8 mouse cellular contexts compared by ENCODE assay signal in the genomic region with DNA sequence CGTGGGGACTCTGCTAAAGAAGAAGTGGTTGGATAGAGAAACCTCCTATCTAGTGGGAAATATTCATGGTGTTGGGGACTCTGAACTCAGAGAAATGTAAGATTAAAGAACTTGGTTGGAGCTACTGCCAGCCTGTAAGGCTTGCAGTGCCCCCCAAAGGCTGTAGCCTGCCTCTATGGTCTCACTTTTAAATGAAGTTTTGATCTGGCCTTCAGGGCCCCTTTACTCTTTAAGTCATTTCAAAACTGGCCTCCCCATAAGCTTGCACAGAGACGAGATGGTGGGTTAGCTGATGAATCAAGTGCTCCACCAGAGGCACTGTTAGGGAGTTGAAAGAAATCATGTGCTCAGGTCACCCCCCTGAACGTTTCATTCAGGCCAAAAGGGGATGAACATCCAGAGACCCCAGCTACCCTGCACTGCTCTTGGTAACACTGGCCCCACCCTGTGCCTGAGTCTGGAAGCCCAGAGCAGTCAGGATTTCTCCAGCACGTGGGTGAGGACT. TPM values are rescaled to one million over a fixed set of nuclear protein-coding genes. Genes with fewer than 3 reads are reported as not detected.
DNase-seq lines count a peak whose midpoint lies in the region; ATAC-seq and TF ChIP-seq lines count a peak whose summit lies in the region.

No protein-coding gene starts in this region.

- H3K4me2 ChIP-seq in embryonic facial prominence, embryonic 13.5 days, result peak overlapping the region; percentile 81

- peaks cover 12% of the 10 kb centered on the region for H3K27me3 ChIP-seq in embryonic facial prominence, embryonic 13.5 days

- intact Hi-C loops in gastrocnemius, adult 2 months (cut with DNase I), result no loop called here

- no peaks in the 10 kb centered on the region for H3K36me3 ChIP-seq in embryonic facial prominence, embryonic 13.5 days

- no peak for TF ChIP-seq CTCF in gastrocnemius, adult 2 months (IDR thresholded peaks at IDR 0.05)

- no peak for DNase-seq in gastrocnemius, adult 2 months
- DNase-seq in gastrocnemius, adult 18-20 months (ENCODE audit: low spot score), result no peak
- DNase-seq in 416B (ENCODE audit: low read depth), result peak; percentile 88
- DNase-seq in layer of hippocampus, adult 8-10 months (ENCODE audit: low spot score in 2 of 2), result peak; percentile 6 to 9
- DNase-seq in neural tube, embryonic 10.5 days (ENCODE audit: extremely low spot score, low spot score), result peak; percentile 19
- no peak for DNase-seq in adrenal gland, postnatal 14 days
- no peak for DNase-seq in kidney, postnatal 25 days

- H3K27ac ChIP-seq in gastrocnemius, adult 2 months, result peak overlapping the region; percentile 6; the same call in 1 of the 2 replicates
- H3K27ac ChIP-seq in embryonic facial prominence, embryonic 13.5 days, result no peak overlapping the region

- H3K9me3 ChIP-seq in embryonic facial prominence, embryonic 13.5 days, result no peaks in the 10 kb centered on the region

- peak overlapping the region; percentile 50 for H3K4me3 ChIP-seq in gastrocnemius, adult 2 months
- H3K4me3 ChIP-seq in embryonic facial prominence, embryonic 13.5 days, result peak overlapping the region; percentile 64; the same call in 1 of the 2 replicates

- 24% methylated on average over 4 of the region's 4 CpGs for WGBS in embryonic facial prominence, embryonic 13.5 days

- no peak for ATAC-seq in embryonic facial prominence, embryonic 13.5 days (ENCODE audit: insufficient number of reproducible peaks, insufficient read depth, low FRiP score, low TSS enrichment, low read depth)

- peaks cover 20% of the 10 kb centered on the region for H3K4me1 ChIP-seq in embryonic facial prominence, embryonic 13.5 days

- peak overlapping the region; percentile 6; the same call in 1 of the 2 replicates for H3K9ac ChIP-seq in embryonic facial prominence, embryonic 13.5 days

RNA-seq across cellular contexts. Expression of gene St8sia4, which starts 3.0 kb away (rescaled TPM):
- 1 to 10 TPM; 1.2 to 1.8 TPM for total RNA-seq in gastrocnemius, adult 2 months (2021)
- 1 to 10 TPM in 1 of 2 experiments, under 1 TPM in 1; 0.89 to 1.5 TPM for total RNA-seq in gastrocnemius, adult 18-20 months (2021)
- 4.2 and 4.7 TPM in 2 replicates for polyA plus RNA-seq in embryonic facial prominence, embryonic 13.5 days (2015; fragmentation: Nextera tagmentation; extraction: Ambion mirVana)
- total RNA-seq in layer of hippocampus, adult 8-10 months (2022), result 10 to 100 TPM in 3 of 4 experiments, 1 to 10 TPM in 1; 9.5 to 13.7 (median 12.2) TPM
- total RNA-seq in adrenal gland, postnatal 14 days (2021), result 5.0 and 10.4 TPM in 2 replicates

Comparison
In these comparisons a context has a peak if more than half of its experiments do, and no peak if none do; other contexts are left out.
1. DNase-seq: peak in 416B (single experiment), layer of hippocampus, adult 8-10 months (2 of 2) and neural tube, embryonic 10.5 days (single experiment); none in gastrocnemius, adult 2 months (single experiment), gastrocnemius, adult 18-20 months (single experiment), adrenal gland, postnatal 14 days (single experiment) and kidney, postnatal 25 days (0 of 2).